33 mouse cellular contexts compared by ENCODE assay signal in genomic region chr1:179687966-179688365, GRCm38 (mm10). TPM values are rescaled to one million over a fixed set of nuclear protein-coding genes. Genes with fewer than 3 reads are reported as not detected.
A peak's percentile ranks its signal among the peaks of the same experiment; 100 is the strongest.
DNase-seq lines count a peak whose midpoint lies in the region; ATAC-seq lines count a peak whose summit lies in the region.
"Had no signal": no experiment of that assay in that cellular context is flagged by ENCODE, and none has a peak within 500 bp of the region (broad histone marks: within the 10 kb centered on the region; RNA-seq: fewer than 3 reads in every experiment).

No protein-coding gene starts in this region.

- peaks cover 11% of the 10 kb centered on the region for H3K4me1 ChIP-seq in heart, embryonic 16.5 days (ENCODE audit: control insufficient read depth, insufficient read depth, low read length)
- no peaks in the 10 kb centered on the region for H3K4me1 ChIP-seq in hindbrain, embryonic 13.5 days (replicated peaks)
- H3K4me1 ChIP-seq: embryonic facial prominence, embryonic 10.5 days; embryonic facial prominence, embryonic 15.5 days; forebrain, embryonic 13.5 days; hindbrain, embryonic 15.5 days; limb, embryonic 13.5 days; midbrain, embryonic 12.5 days; neural tube, embryonic 12.5 days had no signal

- peak; percentile 77 for DNase-seq in cerebellum, adult 11-12 months
- no peak for DNase-seq in heart, postnatal 36 days
- DNase-seq in cerebellum, postnatal 10 days, result peak; percentile 58 to 59
- no peak for DNase-seq in retina, postnatal 1 day
- DNase-seq: adrenal gland, postnatal 25 days; kidney, adult 11 months; kidney, postnatal 14 days; liver, postnatal 0 days; lung, postnatal 36 days; right cerebral cortex, postnatal 4 days; thymus, adult 18-20 months; thymus, postnatal 25 days had no signal

- H3K4me3 ChIP-seq in heart, embryonic 16.5 days (ENCODE audit: low read length), result no peak overlapping the region
- no peak overlapping the region for H3K4me3 ChIP-seq in hindbrain, embryonic 13.5 days
- H3K4me3 ChIP-seq: embryonic facial prominence, embryonic 10.5 days; embryonic facial prominence, embryonic 15.5 days; forebrain, embryonic 13.5 days; hindbrain, embryonic 15.5 days; limb, embryonic 13.5 days; midbrain, embryonic 12.5 days; myocyte; neural tube, embryonic 12.5 days had no signal

- no peaks in the 10 kb centered on the region for H3K27me3 ChIP-seq in heart, embryonic 16.5 days (ENCODE audit: control insufficient read depth, insufficient read depth, low read length)
- no peaks in the 10 kb centered on the region for H3K27me3 ChIP-seq in hindbrain, embryonic 13.5 days
- H3K27me3 ChIP-seq: embryonic facial prominence, embryonic 15.5 days; forebrain, embryonic 13.5 days; hindbrain, embryonic 15.5 days; limb, embryonic 13.5 days; midbrain, embryonic 12.5 days; neural tube, embryonic 12.5 days; Patski had no signal

- peaks cover 26% of the 10 kb centered on the region for H3K36me3 ChIP-seq in heart, embryonic 16.5 days (ENCODE audit: control insufficient read depth, insufficient read depth)
- H3K36me3 ChIP-seq in hindbrain, embryonic 13.5 days, result peaks cover 56% of the 10 kb centered on the region

- intact Hi-C loops in heart, postnatal 36 days (cut with DNase I), result no loop called here

- no peak overlapping the region for H3K9ac ChIP-seq in heart, embryonic 16.5 days (ENCODE audit: low read length)
- no peak overlapping the region for H3K9ac ChIP-seq in hindbrain, embryonic 13.5 days
- H3K9ac ChIP-seq: embryonic facial prominence, embryonic 15.5 days; forebrain, embryonic 13.5 days; hindbrain, embryonic 15.5 days; limb, embryonic 13.5 days; liver, postnatal 0 days; midbrain, embryonic 12.5 days; neural tube, embryonic 12.5 days had no signal

- H3K4me2 ChIP-seq in heart, embryonic 16.5 days (ENCODE audit: low read depth, low read length), result no peak overlapping the region
- H3K4me2 ChIP-seq in hindbrain, embryonic 13.5 days, result no peak overlapping the region
- H3K4me2 ChIP-seq: embryonic facial prominence, embryonic 15.5 days; forebrain, embryonic 13.5 days; hindbrain, embryonic 15.5 days; limb, embryonic 13.5 days; liver, embryonic 11.5 days; midbrain, embryonic 12.5 days; neural tube, embryonic 12.5 days had no signal

- 96% methylated on average over 3 of the region's 3 CpGs for WGBS in heart, embryonic 16.5 days
- WGBS in hindbrain, embryonic 13.5 days, result 98% methylated on average over 3 of the region's 3 CpGs

- peak overlapping the region; percentile 81; the same call in 1 of the 2 replicates for H3K27ac ChIP-seq in heart, embryonic 16.5 days (ENCODE audit: low read length)
- H3K27ac ChIP-seq in hindbrain, embryonic 13.5 days, result no peak overlapping the region
- H3K27ac ChIP-seq: embryonic facial prominence, embryonic 10.5 days; embryonic facial prominence, embryonic 15.5 days; forebrain, embryonic 13.5 days; hindbrain, embryonic 15.5 days; limb, embryonic 13.5 days; midbrain, embryonic 12.5 days; neural tube, embryonic 12.5 days; stomach, postnatal 0 days had no signal

- no peaks in the 10 kb centered on the region for H3K9me3 ChIP-seq in heart, embryonic 16.5 days (replicated peaks; ENCODE audit: control insufficient read depth, low read length)
- H3K9me3 ChIP-seq in hindbrain, embryonic 13.5 days, result no peaks in the 10 kb centered on the region
- H3K9me3 ChIP-seq: embryonic facial prominence, embryonic 10.5 days; embryonic facial prominence, embryonic 15.5 days; forebrain, embryonic 13.5 days; hindbrain, embryonic 15.5 days; limb, embryonic 13.5 days; midbrain, embryonic 12.5 days; neural tube, embryonic 12.5 days had no signal

- ATAC-seq in cerebellum, adult (ENCODE audit: insufficient number of reproducible peaks, low FRiP score, low TSS enrichment), result no peak
- ATAC-seq in heart, embryonic 16.5 days (replicated peaks; ENCODE audit: extremely low read depth, insufficient read depth, low FRiP score), result no peak
- ATAC-seq in hindbrain, embryonic 13.5 days (ENCODE audit: low FRiP score), result no peak
- ATAC-seq: forebrain, embryonic 13.5 days; inflammation-experienced regulatory T-cells, adult 6 months; liver, postnatal 0 days; Patski had no signal

RNA-seq across cellular contexts. Expression of gene Sccpdh, which starts 20.0 kb away (rescaled TPM):
- polyA plus RNA-seq in heart, embryonic 16.5 days (2015; fragmentation: Nextera tagmentation; extraction: Ambion mirVana), result 104 and 109 TPM in 2 replicates
- 10 to 100 TPM; 57.1 to 58.5 TPM for total RNA-seq in heart, postnatal 36 days (2021)
- 142 and 147 TPM in 2 replicates for polyA plus RNA-seq in hindbrain, embryonic 13.5 days (2015; fragmentation: Nextera tagmentation; extraction: Ambion mirVana)

RNA-seq across cellular contexts. Expression of gene Kif28, which starts 57.1 kb away (rescaled TPM):
- polyA plus RNA-seq in heart, embryonic 16.5 days (2015; fragmentation: Nextera tagmentation; extraction: Ambion mirVana), result 0.05 and 0.10 TPM in 2 replicates
- under 1 TPM; 0.43 to 0.53 TPM for total RNA-seq in heart, postnatal 36 days (2021)
- not detected in 2 replicates for polyA plus RNA-seq in hindbrain, embryonic 13.5 days (2015; fragmentation: Nextera tagmentation; extraction: Ambion mirVana)
- total RNA-seq: adrenal gland, postnatal 25 days; hematopoietic stem cell, adult 5-6 weeks; megakaryocyte, adult 5-6 weeks had no signal
- polyA plus RNA-seq: forebrain, embryonic 13.5 days; inflammation-experienced regulatory T-cells, adult 6 months; kidney, embryonic 14.5 days; limb, embryonic 13.5 days; liver, embryonic 11.5 days; liver, postnatal 0 days; lung, embryonic 16.5 days; midbrain, embryonic 12.5 days; midbrain, postnatal 0 days; Patski; spleen, adult 2 months; stomach, postnatal 0 days had no signal

Comparison
In these comparisons a context has a peak if more than half of its experiments do, and no peak if none do; other contexts are left out.
1. DNase-seq: peak in cerebellum, adult 11-12 months (single experiment) and cerebellum, postnatal 10 days (2 of 2); none in heart, postnatal 36 days (0 of 2) and retina, postnatal 1 day (single experiment).